In genomic region chr15:102997939-102998355, GRCm38 (mm10) we compare ENCODE assay signal across 8 mouse cellular contexts. TPM values are rescaled to one million over a fixed set of nuclear protein-coding genes. Genes with fewer than 3 reads are reported as not detected.
DNase-seq lines count a peak whose midpoint lies in the region; ATAC-seq and TF ChIP-seq lines count a peak whose summit lies in the region.

Gene Hoxc6, plus strand, starts transcription at chr15:102998257.

- no peak within 1 kb of the TSS for H3K27ac ChIP-seq in lung, postnatal 0 days (ENCODE audit: low read length)
- H3K27ac ChIP-seq in embryonic facial prominence, embryonic 13.5 days: no peak within 1 kb of the TSS
- no peak within 1 kb of the TSS for H3K27ac ChIP-seq in midbrain, embryonic 15.5 days

- ATAC-seq in lung, postnatal 0 days: no peak
- no peak for ATAC-seq in embryonic facial prominence, embryonic 13.5 days (ENCODE audit: insufficient number of reproducible peaks, insufficient read depth, low FRiP score, low TSS enrichment, low read depth)
- no peak for ATAC-seq in midbrain, embryonic 15.5 days (replicated peaks)

- no peak for TF ChIP-seq CTCF in lung, postnatal 0 days (IDR thresholded peaks at IDR 0.05)

- no peaks in the 10 kb centered on the region for H3K4me1 ChIP-seq in lung, postnatal 0 days (ENCODE audit: insufficient read depth, low read depth, low read length)
- peaks cover 20% of the 10 kb centered on the region for H3K4me1 ChIP-seq in embryonic facial prominence, embryonic 13.5 days
- peaks cover 11% of the 10 kb centered on the region for H3K4me1 ChIP-seq in midbrain, embryonic 15.5 days

- H3K9ac ChIP-seq in lung, postnatal 0 days (replicated peaks; ENCODE audit: low read depth): no peak within 1 kb of the TSS
- peak within 1 kb of the TSS; percentile 58; the same call in 1 of the 2 replicates for H3K9ac ChIP-seq in embryonic facial prominence, embryonic 13.5 days
- H3K9ac ChIP-seq in midbrain, embryonic 15.5 days: no peak within 1 kb of the TSS

- peak within 1 kb of the TSS; percentile 68 for H3K4me2 ChIP-seq in lung, postnatal 0 days (replicated peaks; ENCODE audit: low read depth, low read length)
- H3K4me2 ChIP-seq in embryonic facial prominence, embryonic 13.5 days: peak within 1 kb of the TSS; percentile 74
- H3K4me2 ChIP-seq in midbrain, embryonic 15.5 days: peak within 1 kb of the TSS; percentile 50

- H3K9me3 ChIP-seq in lung, postnatal 0 days (ENCODE audit: low read length): no peaks in the 10 kb centered on the region
- H3K9me3 ChIP-seq in embryonic facial prominence, embryonic 13.5 days: no peaks in the 10 kb centered on the region
- no peaks in the 10 kb centered on the region for H3K9me3 ChIP-seq in midbrain, embryonic 15.5 days

- WGBS in lung, postnatal 0 days: 3% methylated on average over 19 of the region's 19 CpGs
- 1% methylated on average over 19 of the region's 19 CpGs for WGBS in embryonic facial prominence, embryonic 13.5 days
- WGBS in midbrain, embryonic 15.5 days: under 1% methylated on average over 19 of the region's 19 CpGs

- peaks cover 93% of the 10 kb centered on the region for H3K27me3 ChIP-seq in lung, postnatal 0 days (replicated peaks; ENCODE audit: insufficient read depth, low read length)
- peaks cover 99% of the 10 kb centered on the region for H3K27me3 ChIP-seq in embryonic facial prominence, embryonic 13.5 days
- H3K27me3 ChIP-seq in midbrain, embryonic 15.5 days (replicated peaks): peaks cover 93% of the 10 kb centered on the region

- peak within 1 kb of the TSS; percentile 31; the same call in 1 of the 2 replicates for H3K4me3 ChIP-seq in lung, postnatal 0 days (ENCODE audit: low read depth, low read length)
- H3K4me3 ChIP-seq in embryonic facial prominence, embryonic 13.5 days: peak within 1 kb of the TSS; percentile 46
- H3K4me3 ChIP-seq in midbrain, embryonic 15.5 days: peak within 1 kb of the TSS; percentile 33

- no peak for TF ChIP-seq EP300 in lung, postnatal 0 days (IDR thresholded peaks at IDR 0.05)

- H3K36me3 ChIP-seq in lung, postnatal 0 days (ENCODE audit: insufficient read depth, low read length): no peaks in the 10 kb centered on the region
- no peaks in the 10 kb centered on the region for H3K36me3 ChIP-seq in embryonic facial prominence, embryonic 13.5 days
- no peaks in the 10 kb centered on the region for H3K36me3 ChIP-seq in midbrain, embryonic 15.5 days (replicated peaks)

- no peak for DNase-seq in lung, postnatal 0 days (ENCODE audit: low spot score)
- DNase-seq in lung, adult 18-20 months: no peak
- peak; percentile 73 for DNase-seq in kidney, adult 9 months
- no peak for DNase-seq in frontal cortex, postnatal 25 days (ENCODE audit: low spot score in 2 of 2)
- no peak for DNase-seq in c-Kit-positive CD71-positive TER-119-positive erythroid progenitor cells, embryonic 14.5 days (ENCODE audit: low spot score)
- DNase-seq in urinary bladder, postnatal 4 days (ENCODE audit: low spot score in 2 of 2): no peak

RNA-seq across cellular contexts. Expression of gene Hoxc6, which starts in this region (rescaled TPM):
- polyA plus RNA-seq in lung, postnatal 0 days (2015; fragmentation: Nextera tagmentation; extraction: Ambion mirVana): not detected in 2 replicates
- polyA plus RNA-seq in embryonic facial prominence, embryonic 13.5 days (2015; fragmentation: Nextera tagmentation; extraction: Ambion mirVana): not detected in 2 replicates
- polyA plus RNA-seq in midbrain, embryonic 15.5 days (2015; fragmentation: Nextera tagmentation; extraction: Ambion mirVana): not detected in 2 replicates
